Mouse (Mus musculus): ENCODE results near the gene Kdelr2.
A peak's percentile ranks its signal among the peaks of the same experiment; 100 is the strongest.

The Kdelr2 gene

GRCm38 (mm10) chr5:143401556-143401955 is 2.1 kb upstream of the Kdelr2 start:
- no peak for DNase-seq (ENCODE audit: low spot score)

GRCm38 (mm10) chr5:143404148-143404930 is 701 bp downstream of the Kdelr2 start:
- DNase-seq (ENCODE audit: low spot score) = peak; percentile 3

GRCm38 (mm10) chr5:143405200-143405599 is 1.6 kb downstream of the Kdelr2 start:
- no peak for DNase-seq (ENCODE audit: low spot score)

- no peak for DNase-seq (ENCODE audit: low spot score)
Measured at GRCm38 (mm10) chr5:143406548-143406947, 2.9 kb downstream of the Kdelr2 start.

- no peak for DNase-seq (ENCODE audit: low spot score)
Measured at GRCm38 (mm10) chr5:143409239-143409638, 5.6 kb downstream of the Kdelr2 start.

GRCm38 (mm10) chr5:143410841-143411395 is 7.3 kb downstream of the Kdelr2 start:
- no peak for DNase-seq (ENCODE audit: low spot score)

- no peak for DNase-seq (ENCODE audit: low spot score)
Measured at GRCm38 (mm10) chr5:143421484-143421883, 17.8 kb downstream of the Kdelr2 start.

GRCm38 (mm10) chr5:143422990-143423389 is 19.4 kb downstream of the Kdelr2 start:
- no peak for DNase-seq (ENCODE audit: low spot score)

- DNase-seq (ENCODE audit: low spot score) = no peak
Measured at GRCm38 (mm10) chr5:143423899-143424519, 20.4 kb downstream of the Kdelr2 start.

- DNase-seq (ENCODE audit: low spot score) = no peak
Measured at GRCm38 (mm10) chr5:143434421-143434820, 30.8 kb downstream of the Kdelr2 start.

- no peak for DNase-seq (ENCODE audit: low spot score)
Measured at GRCm38 (mm10) chr5:143441298-143441697, 37.7 kb downstream of the Kdelr2 start.

- DNase-seq (ENCODE audit: low spot score) = no peak
Measured at GRCm38 (mm10) chr5:143441753-143442152, 38.1 kb downstream of the Kdelr2 start.

GRCm38 (mm10) chr5:143463671-143464070 is 60.0 kb downstream of the Kdelr2 start:
- DNase-seq (ENCODE audit: low spot score) = no peak

- DNase-seq (ENCODE audit: low spot score) = peak; percentile 86
Measured at GRCm38 (mm10) chr5:143464100-143464756, 60.6 kb downstream of the Kdelr2 start, which contains the start of gene Daglb. Daglb (plus strand) TSS chr5:143464584.

GRCm38 (mm10) chr5:143464757-143465118 is 61.1 kb downstream of the Kdelr2 start:
- DNase-seq (ENCODE audit: low spot score) = no peak

- no peak for DNase-seq (ENCODE audit: low spot score)
Measured at GRCm38 (mm10) chr5:143465156-143466085, 61.8 kb downstream of the Kdelr2 start.

GRCm38 (mm10) chr5:143466891-143467669 is 63.4 kb downstream of the Kdelr2 start:
- no peak for DNase-seq (ENCODE audit: low spot score)

- DNase-seq (ENCODE audit: low spot score) = no peak
Measured at GRCm38 (mm10) chr5:143467931-143468330, 64.3 kb downstream of the Kdelr2 start.

GRCm38 (mm10) chr5:143469628-143470027 is 66.0 kb downstream of the Kdelr2 start:
- DNase-seq (ENCODE audit: low spot score) = no peak

GRCm38 (mm10) chr5:143470421-143471164 is 67.0 kb downstream of the Kdelr2 start:
- no peak for DNase-seq (ENCODE audit: low spot score)
